Mouse (Mus musculus): Measurements from ENCODE around the gene Nfix. TPM values are rescaled to one million over a fixed set of nuclear protein-coding genes. Genes with fewer than 3 reads are reported as not detected.

The Nfix gene
- polyA plus RNA-seq, 1 experiment from 2014 or later = 145 TPM

DNA sequence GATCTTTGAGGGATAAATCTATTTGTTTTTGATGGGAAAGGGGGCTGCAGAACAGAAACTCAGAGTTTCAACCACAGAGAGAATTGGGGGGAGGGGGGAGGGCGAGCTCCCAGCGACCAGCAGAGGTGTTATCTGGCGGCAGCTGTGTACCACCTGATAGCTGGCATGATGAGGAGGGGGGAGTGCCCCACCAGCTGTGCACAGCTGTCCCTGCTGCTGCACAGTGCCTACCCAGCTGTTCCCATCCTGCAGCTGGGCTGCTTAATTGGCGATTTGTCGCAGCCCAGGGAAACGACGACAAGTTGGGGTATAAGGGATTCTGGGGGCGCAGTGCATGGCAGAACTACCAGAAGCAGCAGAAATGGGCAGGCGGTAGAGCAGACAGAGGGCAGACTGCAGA lies 75.5 kb downstream of the Nfix start:
- 49% methylated on average over 9 of the region's 9 CpGs for WGBS
- no peak for ATAC-seq
- H3K4me2 ChIP-seq = peak overlapping the region; percentile 30; the same call in 1 of the 2 replicates
- no peaks in the 10 kb centered on the region for H3K27me3 ChIP-seq
- H3K4me1 ChIP-seq = peaks cover 83% of the 10 kb centered on the region
- H3K9ac ChIP-seq = peak overlapping the region; percentile 49
- H3K36me3 ChIP-seq (ENCODE audit: poor library complexity, severe bottlenecking) = peaks cover 55% of the 10 kb centered on the region
- H3K4me3 ChIP-seq = no peak overlapping the region
- no peaks in the 10 kb centered on the region for H3K9me3 ChIP-seq (replicated peaks)
- peak overlapping the region; percentile 97 for H3K27ac ChIP-seq

DNA sequence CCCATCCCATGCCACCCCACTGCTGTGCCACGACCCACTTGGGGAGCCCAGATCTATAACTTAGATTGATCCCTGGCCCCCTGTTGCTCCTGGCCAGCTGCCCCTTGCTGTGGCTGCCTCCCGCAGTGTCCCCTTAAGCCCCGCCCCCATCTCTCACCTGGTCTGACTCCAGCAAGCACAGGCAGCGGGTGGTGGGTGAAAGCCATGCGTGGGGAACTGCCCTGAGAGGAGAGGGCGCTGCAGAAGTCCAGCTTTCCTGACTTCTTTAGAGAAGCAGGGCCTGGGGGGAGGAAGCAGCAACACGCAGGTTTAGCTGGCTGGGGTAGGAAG lies 76.6 kb downstream of the Nfix start:
- WGBS = 16% methylated on average over 7 of the region's 7 CpGs
- peaks cover 66% of the 10 kb centered on the region for H3K36me3 ChIP-seq (ENCODE audit: poor library complexity, severe bottlenecking)
- peaks cover 77% of the 10 kb centered on the region for H3K4me1 ChIP-seq

DNA sequence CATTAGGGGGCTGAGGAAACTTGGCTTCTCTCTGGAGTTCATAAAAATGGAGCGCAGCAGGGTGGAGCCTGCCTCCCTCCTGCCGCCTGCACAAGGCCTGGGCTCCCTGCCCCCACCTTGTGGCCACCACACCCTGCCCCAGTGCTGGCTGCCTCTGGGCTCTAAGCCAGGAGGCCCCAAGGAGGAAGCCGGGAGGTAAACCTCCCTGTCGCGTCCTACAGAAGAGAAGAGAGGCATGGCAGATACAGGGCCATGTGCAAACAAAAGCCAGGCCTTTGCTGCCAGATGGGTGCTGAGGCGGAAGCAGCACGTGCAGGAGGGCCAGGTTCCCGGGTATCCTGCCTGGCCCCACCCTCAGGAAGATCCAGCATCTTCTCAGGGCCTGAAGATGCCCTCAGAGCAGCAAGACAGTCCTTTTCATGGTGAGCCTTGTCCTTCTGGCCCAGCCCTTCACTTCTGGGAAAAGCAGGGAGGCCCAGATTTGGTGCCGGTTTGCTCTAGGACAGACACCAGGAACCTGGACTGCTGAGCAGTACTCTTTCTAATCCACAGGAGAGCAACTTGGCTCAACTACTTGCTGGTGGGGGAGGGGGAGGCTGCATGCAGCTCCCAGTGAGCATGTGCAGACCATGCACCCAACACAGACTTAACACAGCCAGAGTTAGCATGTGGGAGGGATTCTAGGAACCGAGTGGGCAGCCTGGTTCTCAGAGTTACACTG lies 77.1 kb downstream of the Nfix start, which contains the start of gene G430095P16Rik:
Gene G430095P16Rik, plus strand, starts transcription at position 158 of the 721 bp plus-strand sequence.
- H3K4me1 ChIP-seq = peaks cover 72% of the 10 kb centered on the region
- H3K9ac ChIP-seq = peak within 1 kb of the TSS; percentile 49
- no peaks in the 10 kb centered on the region for H3K9me3 ChIP-seq (replicated peaks)
- peaks cover 67% of the 10 kb centered on the region for H3K36me3 ChIP-seq (ENCODE audit: poor library complexity, severe bottlenecking)
- whole genome bisulfite sequencing = 11% methylated on average over 10 of the region's 10 CpGs
- H3K4me2 ChIP-seq = peak within 1 kb of the TSS; percentile 30
- H3K27ac ChIP-seq = peak within 1 kb of the TSS; percentile 97
- no peak within 1 kb of the TSS for H3K4me3 ChIP-seq
- no peaks in the 10 kb centered on the region for H3K27me3 ChIP-seq
- peak; percentile 70 for ATAC-seq

More for the DNA sequence above, 76.6 kb downstream of the Nfix start:
- ATAC-seq = no peak
- Histone ChIP-seq H3K27me3 (no peaks in the 10 kb centered on the region), H3K9me3 (replicated peaks) (no peaks in the 10 kb centered on the region), H3K4me3 (no peak overlapping the region), H3K27ac (peak overlapping the region; percentile 97), H3K9ac (peak overlapping the region; percentile 49), H3K4me2 (peak overlapping the region; percentile 30)

DNA sequence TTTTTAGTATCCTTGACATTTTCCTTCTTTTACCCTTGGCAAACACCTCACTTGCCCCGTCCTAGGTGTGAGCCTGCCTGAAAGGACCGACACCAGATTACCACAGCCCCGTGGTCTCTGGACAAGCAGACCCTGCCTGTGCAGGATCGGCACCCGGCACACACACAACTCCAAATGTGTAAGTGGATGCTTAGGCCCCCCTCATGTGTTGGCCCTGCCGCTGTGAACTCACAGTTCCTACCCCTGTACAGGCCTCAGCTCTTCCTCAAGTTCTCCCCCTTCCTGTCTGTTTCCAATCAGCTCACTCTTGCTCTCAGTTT lies 77.7 kb downstream of the Nfix start:
- Histone ChIP-seq H3K4me3 (no peak overlapping the region), H3K36me3 (ENCODE audit: poor library complexity, severe bottlenecking) (peaks cover 65% of the 10 kb centered on the region), H3K27ac (peak overlapping the region; percentile 97), H3K9ac (peak overlapping the region; percentile 49), H3K27me3 (no peaks in the 10 kb centered on the region), H3K9me3 (replicated peaks) (no peaks in the 10 kb centered on the region), H3K4me2 (peak overlapping the region; percentile 30), H3K4me1 (peaks cover 67% of the 10 kb centered on the region)
- peak; percentile 9 for ATAC-seq
- 63% methylated on average over 6 of the region's 6 CpGs for WGBS

DNA sequence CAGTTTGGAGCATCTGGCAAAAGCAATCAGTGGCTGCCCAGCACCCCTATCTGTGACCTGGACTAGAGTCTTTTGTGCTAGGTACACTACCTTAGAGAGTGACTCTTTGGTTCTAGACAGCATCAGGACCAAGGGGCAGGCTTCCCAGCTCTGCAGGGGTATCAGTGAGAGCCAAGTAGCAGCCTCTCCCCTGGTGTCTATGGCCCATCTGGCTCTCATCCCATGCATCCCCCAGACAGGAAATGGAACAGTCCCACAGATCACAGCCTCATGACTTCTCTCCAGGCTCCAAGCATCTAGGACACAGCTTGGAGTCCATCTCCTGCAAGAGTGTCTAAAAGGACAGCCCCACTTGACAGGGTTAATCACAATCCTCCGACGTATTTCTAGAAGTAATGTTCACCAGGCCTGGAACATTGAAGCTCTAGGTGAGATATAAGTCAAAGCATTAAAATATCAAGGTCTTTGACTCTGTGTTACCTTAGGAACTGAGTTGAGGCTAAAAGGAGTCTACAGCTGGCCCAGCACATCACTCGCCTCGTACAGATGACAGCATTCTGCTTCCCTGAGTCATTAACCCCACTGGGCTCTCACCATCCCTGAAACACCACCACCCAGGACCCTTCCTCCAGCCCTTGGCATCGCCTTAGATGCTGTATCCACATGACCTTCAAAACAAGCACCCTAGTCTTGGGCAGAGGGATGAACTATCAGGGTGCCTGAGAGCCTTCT lies 81.0 kb downstream of the Nfix start:
- peaks cover 9% of the 10 kb centered on the region; the same call in 1 of the 2 replicates for H3K27me3 ChIP-seq

DNA sequence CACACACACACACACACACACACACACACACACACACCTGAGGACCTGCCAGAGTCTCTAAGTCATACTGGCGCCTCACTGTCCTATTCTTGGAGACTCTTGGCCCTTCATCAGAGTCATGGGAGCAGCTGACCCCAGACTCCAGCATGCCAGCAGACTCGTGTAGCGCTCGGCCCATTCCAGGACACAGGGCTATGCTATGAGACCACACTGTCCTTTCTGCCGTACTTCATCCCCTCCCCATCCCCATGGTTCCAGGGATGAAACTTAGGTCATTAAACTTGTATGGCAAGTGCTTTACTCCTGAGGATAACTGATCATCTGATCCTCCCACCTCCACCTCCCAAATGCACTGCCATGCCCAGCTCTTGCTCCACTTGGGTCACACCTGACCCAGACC lies 81.7 kb downstream of the Nfix start:
- no peak for ATAC-seq
- H3K27ac ChIP-seq = no peak overlapping the region
- peaks cover 10% of the 10 kb centered on the region; the same call in 1 of the 2 replicates for H3K27me3 ChIP-seq
- peaks cover 61% of the 10 kb centered on the region for H3K4me1 ChIP-seq
- H3K9me3 ChIP-seq (replicated peaks) = no peaks in the 10 kb centered on the region
- WGBS = 83% methylated on average over 5 of the region's 5 CpGs
- H3K36me3 ChIP-seq (ENCODE audit: poor library complexity, severe bottlenecking) = peaks cover 57% of the 10 kb centered on the region
- H3K4me2 ChIP-seq = no peak overlapping the region
- H3K4me3 ChIP-seq = no peak overlapping the region
- H3K9ac ChIP-seq = no peak overlapping the region

More for the DNA sequence above, 81.0 kb downstream of the Nfix start:
- H3K9me3 ChIP-seq (replicated peaks) = no peaks in the 10 kb centered on the region
- 84% methylated on average over 5 of the region's 5 CpGs for WGBS
- H3K27ac ChIP-seq = no peak overlapping the region; the same call in none of the 2 replicates
- no peak overlapping the region for H3K4me3 ChIP-seq
- H3K4me1 ChIP-seq = peaks cover 61% of the 10 kb centered on the region
- ATAC-seq = no peak
- H3K36me3 ChIP-seq (ENCODE audit: poor library complexity, severe bottlenecking) = peaks cover 52% of the 10 kb centered on the region
- no peak overlapping the region for H3K4me2 ChIP-seq
- H3K9ac ChIP-seq = no peak overlapping the region

DNA sequence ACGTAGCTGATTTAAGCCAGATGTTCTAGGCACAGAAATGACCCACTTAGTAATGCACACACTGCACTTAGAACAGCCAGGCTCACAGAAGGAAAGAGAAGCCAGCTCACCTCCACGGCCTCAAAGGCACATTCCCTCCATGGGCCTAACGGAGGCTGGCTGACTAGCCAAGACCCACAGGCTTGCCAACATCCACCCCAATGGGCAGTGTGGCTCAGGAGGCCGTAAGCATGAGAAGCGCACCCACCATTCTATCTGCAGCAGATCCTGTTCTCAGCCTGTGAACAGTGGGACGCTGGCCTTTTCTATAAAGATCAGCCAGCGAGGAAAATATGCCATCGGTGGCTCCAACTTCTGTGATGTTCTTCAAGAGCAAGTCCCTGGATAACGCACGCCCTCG lies 83.4 kb downstream of the Nfix start:
- peaks cover 57% of the 10 kb centered on the region for H3K36me3 ChIP-seq (ENCODE audit: poor library complexity, severe bottlenecking)
- WGBS = 81% methylated on average over 11 of the region's 11 CpGs
- H3K9me3 ChIP-seq (replicated peaks) = no peaks in the 10 kb centered on the region
- peaks cover 61% of the 10 kb centered on the region for H3K4me1 ChIP-seq
- H3K27me3 ChIP-seq = peaks cover 10% of the 10 kb centered on the region; the same call in 1 of the 2 replicates
- peak overlapping the region; percentile 40; the same call in 1 of the 2 replicates for H3K9ac ChIP-seq
- ATAC-seq = no peak
- no peak overlapping the region for H3K4me3 ChIP-seq
- H3K27ac ChIP-seq = peak overlapping the region; percentile 68
- no peak overlapping the region for H3K4me2 ChIP-seq

DNA sequence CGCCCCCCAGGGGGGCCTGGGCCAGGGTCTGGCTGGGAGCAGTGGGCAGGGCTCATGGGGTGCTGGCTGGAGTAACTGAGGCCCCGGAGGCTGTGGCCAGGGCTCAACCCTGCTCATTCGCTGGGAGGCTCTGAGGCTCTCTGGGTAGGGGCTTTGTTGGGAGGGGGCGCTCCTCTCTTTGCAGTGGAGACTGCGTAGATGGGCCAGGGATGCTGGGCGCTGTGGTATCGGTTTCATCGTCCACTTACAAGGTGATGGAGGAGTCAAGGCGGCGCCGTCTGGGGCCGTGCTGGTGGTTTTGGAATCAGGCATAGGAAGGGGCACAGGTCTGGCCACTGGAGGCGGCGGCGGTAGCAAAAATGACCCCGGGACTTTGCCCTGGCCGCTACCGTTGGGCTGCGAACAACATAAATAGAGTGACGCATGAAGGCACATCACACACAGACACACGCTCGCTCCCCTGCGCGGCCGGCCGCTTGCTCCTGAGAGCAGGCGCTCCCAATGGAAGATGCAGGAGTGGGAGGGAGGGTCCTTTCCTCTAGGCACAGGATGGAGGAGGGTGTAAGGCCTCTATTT lies 84.2 kb downstream of the Nfix start:
- 4% methylated on average over 27 of the region's 27 CpGs for WGBS
- Histone ChIP-seq H3K4me1 (peaks cover 65% of the 10 kb centered on the region), H3K9me3 (replicated peaks) (no peaks in the 10 kb centered on the region), H3K4me2 (peak overlapping the region; percentile 42), H3K36me3 (ENCODE audit: poor library complexity, severe bottlenecking) (peaks cover 49% of the 10 kb centered on the region), H3K27ac (peak overlapping the region; percentile 83), H3K4me3 (peak overlapping the region; percentile 2; the same call in 1 of the 2 replicates), H3K27me3 (peaks cover 10% of the 10 kb centered on the region; the same call in 1 of the 2 replicates), H3K9ac (peak overlapping the region; percentile 53)
- no peak for ATAC-seq

DNA sequence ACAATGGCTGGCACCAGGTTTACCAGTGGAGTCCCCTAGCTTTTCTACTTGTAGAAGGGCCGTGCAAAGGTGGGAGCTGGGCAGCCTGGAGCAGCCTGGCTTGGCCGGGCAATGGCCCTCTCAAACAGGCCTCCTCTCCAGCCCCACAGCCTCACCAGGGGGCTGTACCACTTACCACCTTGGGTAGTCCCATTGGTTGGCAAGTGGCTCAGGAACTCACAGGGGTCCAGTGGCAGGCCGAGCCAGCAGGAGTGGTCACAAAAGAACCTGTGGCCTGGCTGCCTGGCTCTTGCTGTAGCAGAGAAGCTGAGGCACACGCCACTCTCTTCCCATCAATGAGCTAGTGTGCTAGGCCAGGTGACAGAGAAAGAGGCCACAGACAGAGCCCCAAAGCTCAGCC lies 86.0 kb downstream of the Nfix start:
- H3K27ac ChIP-seq = peak overlapping the region; percentile 98
- ATAC-seq = no peak
- peak overlapping the region; percentile 12; the same call in 1 of the 2 replicates for H3K4me2 ChIP-seq
- peaks cover 81% of the 10 kb centered on the region for H3K4me1 ChIP-seq
- WGBS = 40% methylated on average over 4 of the region's 4 CpGs
- H3K27me3 ChIP-seq = peaks cover 10% of the 10 kb centered on the region; the same call in 1 of the 2 replicates
- H3K4me3 ChIP-seq = no peak overlapping the region
- peaks cover 31% of the 10 kb centered on the region for H3K36me3 ChIP-seq (ENCODE audit: poor library complexity, severe bottlenecking)
- H3K9ac ChIP-seq = peak overlapping the region; percentile 57
- no peaks in the 10 kb centered on the region for H3K9me3 ChIP-seq (replicated peaks)

DNA sequence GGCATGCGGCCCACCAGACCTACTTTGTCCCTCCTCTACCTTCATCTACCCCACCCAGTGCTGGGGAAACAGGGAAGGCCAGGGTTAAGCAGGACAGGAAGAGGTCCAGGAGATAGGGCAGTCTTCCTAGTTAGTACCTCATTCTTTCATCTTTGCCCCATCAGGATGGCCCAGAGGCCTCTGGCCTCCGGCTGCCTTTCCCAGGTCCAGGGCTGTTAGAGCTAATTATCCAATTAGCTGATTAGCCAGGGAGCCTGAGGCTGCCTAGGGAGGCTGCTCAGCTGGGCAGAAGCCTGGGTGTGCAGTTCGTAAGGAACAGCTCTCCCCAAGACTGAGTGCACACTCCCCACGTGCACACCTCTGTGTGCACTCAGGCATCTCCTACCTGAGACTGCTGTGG lies 86.8 kb downstream of the Nfix start:
- peaks cover 24% of the 10 kb centered on the region for H3K36me3 ChIP-seq (ENCODE audit: poor library complexity, severe bottlenecking)
- 26% methylated on average over 4 of the region's 4 CpGs for WGBS
- no peaks in the 10 kb centered on the region for H3K9me3 ChIP-seq (replicated peaks)
- H3K27me3 ChIP-seq = peaks cover 16% of the 10 kb centered on the region; the same call in 1 of the 2 replicates
- H3K4me1 ChIP-seq = peaks cover 84% of the 10 kb centered on the region
- H3K9ac ChIP-seq = peak overlapping the region; percentile 57
- no peak for ATAC-seq
- H3K27ac ChIP-seq = peak overlapping the region; percentile 98
- H3K4me2 ChIP-seq = peak overlapping the region; percentile 12; the same call in 1 of the 2 replicates
- H3K4me3 ChIP-seq = no peak overlapping the region; the same call in 1 of the 2 replicates

DNA sequence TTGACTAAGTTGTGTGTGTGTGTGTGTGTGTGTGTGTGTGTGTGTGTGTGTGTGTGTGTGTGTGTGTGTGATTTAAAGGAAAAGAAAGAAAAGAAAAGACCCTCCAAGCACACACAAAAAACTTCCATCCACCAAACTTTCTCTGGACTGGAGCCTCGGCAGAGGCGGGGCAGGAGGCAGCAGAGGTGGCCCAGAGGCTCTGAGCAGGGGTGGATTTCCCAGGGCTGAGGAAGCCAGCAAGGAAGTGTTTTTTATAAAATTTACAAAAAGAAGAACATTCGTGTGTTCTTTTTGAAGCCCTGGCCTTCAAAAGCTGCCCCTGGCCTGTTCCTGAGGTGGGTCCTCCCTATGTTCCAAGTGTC lies 87.4 kb downstream of the Nfix start:
- Histone ChIP-seq H3K27ac (peak overlapping the region; percentile 98), H3K27me3 (peaks cover 22% of the 10 kb centered on the region), H3K36me3 (ENCODE audit: poor library complexity, severe bottlenecking) (peaks cover 28% of the 10 kb centered on the region), H3K4me2 (0 out of 2 replicates have a peak overlapping the region, but pooled peaks have one; percentile 7), H3K9ac (peak overlapping the region; percentile 57), H3K4me3 (no peak overlapping the region), H3K4me1 (peaks cover 90% of the 10 kb centered on the region), H3K9me3 (replicated peaks) (no peaks in the 10 kb centered on the region)
- 2% methylated on average over 3 of the region's 3 CpGs for WGBS
- ATAC-seq = peak; percentile 19; the same call in 1 of the 2 replicates
